Comparison of ENCODE assay signal across 21 mouse cellular contexts in genomic region chr4:87501791-87502190, GRCm38 (mm10).
"Had no signal": no experiment of that assay in that cellular context is flagged by ENCODE, and none has a peak within 500 bp of the region (broad histone marks: within the 10 kb centered on the region; RNA-seq: fewer than 3 reads in every experiment).

No protein-coding gene starts in this region.

- H3K36me3 ChIP-seq: limb, embryonic 12.5 days; limb, embryonic 15.5 days; midbrain, embryonic 13.5 days; neural tube, embryonic 13.5 days; stomach, embryonic 15.5 days had no signal

- H3K9me3 ChIP-seq: limb, embryonic 12.5 days; limb, embryonic 15.5 days; midbrain, embryonic 13.5 days; neural tube, embryonic 13.5 days; stomach, embryonic 15.5 days had no signal

- DNase-seq: kidney, adult 2 months; kidney, postnatal 25 days; layer of hippocampus, adult 9-11 months; liver, postnatal 0 days; lung, embryonic 14.5 days; retina, postnatal 1 day; right cerebral cortex, postnatal 25 days; spleen, adult 18-20 months; thymus, postnatal 25 days had no signal

- H3K4me2 ChIP-seq: limb, embryonic 12.5 days; limb, embryonic 15.5 days; liver, embryonic 11.5 days; lung, embryonic 14.5 days; midbrain, embryonic 13.5 days; neural tube, embryonic 13.5 days; stomach, embryonic 15.5 days had no signal

- H3K9ac ChIP-seq: limb, embryonic 12.5 days; limb, embryonic 15.5 days; liver, embryonic 14.5 days; liver, postnatal 0 days; lung, embryonic 14.5 days; midbrain, embryonic 13.5 days; neural tube, embryonic 13.5 days; stomach, embryonic 15.5 days had no signal

- H3K4me1 ChIP-seq: limb, embryonic 12.5 days; limb, embryonic 15.5 days; neural tube, embryonic 13.5 days; stomach, embryonic 15.5 days had no signal

- H3K27me3 ChIP-seq: limb, embryonic 12.5 days; limb, embryonic 15.5 days; midbrain, embryonic 13.5 days; neural tube, embryonic 13.5 days; stomach, embryonic 15.5 days had no signal

- H3K27ac ChIP-seq: kidney, postnatal 0 days; layer of hippocampus, adult 2 months; limb, embryonic 12.5 days; limb, embryonic 15.5 days; liver, embryonic 14.5 days; macrophage; midbrain, embryonic 13.5 days; neural tube, embryonic 13.5 days; stomach, embryonic 15.5 days had no signal

- ATAC-seq: liver, postnatal 0 days; lung, postnatal 0 days; midbrain, embryonic 13.5 days had no signal

- H3K4me3 ChIP-seq: layer of hippocampus, adult 2 months; limb, embryonic 12.5 days; limb, embryonic 15.5 days; midbrain, embryonic 13.5 days; myocyte; neural tube, embryonic 13.5 days; stomach, embryonic 15.5 days had no signal
